Mouse (Mus musculus): Measurements from ENCODE around the gene Ubac2.

GRCm38 (mm10) chr14:121918266-121918665 is 39.8 kb downstream of the Ubac2 start:
- TF ChIP-seq CTCF (IDR thresholded peaks at IDR 0.05; ENCODE audit: low read depth) = no peak
- no peak for TF ChIP-seq EP300 (IDR thresholded peaks at IDR 0.05; ENCODE audit: low read depth)
